Mouse (Mus musculus) stomach, postnatal 0 days (tissue): ENCODE data around the gene E2f6. TPM values are rescaled to one million over a fixed set of nuclear protein-coding genes. Genes with fewer than 3 reads are reported as not detected.

Experiments
- ATAC-seq: fragments of 200-750 bp; cut with Nextera tagmentation; 2 replicates; pipeline ENCODE4 v1.8.0; 2017; ENCODE audit not compliant: low FRiP score, low TSS enrichment
- DNase-seq: peaks from one replicate; pipeline ENCODE4 v3.0.0-alpha.2; 2016; ENCODE audit warnings: low spot score
- H3K27ac ChIP-seq: fragments of 300-500 bp; sonication (generic); replicated peaks from 2 replicates; pipeline ENCODE4 v1.5.1; 2014; ENCODE audit warnings: mild to moderate bottlenecking, control low read depth
- H3K27me3 ChIP-seq: fragments of 300-500 bp; sonication (generic); 2 replicates; pipeline ENCODE4 v1.6.1; 2014; ENCODE audit warnings: low read length; ENCODE audit not compliant: control insufficient read depth, insufficient read depth
- H3K36me3 ChIP-seq: fragments of 300-500 bp; sonication (generic); 2 replicates; pipeline ENCODE4 v1.6.1; 2014; ENCODE audit warnings: low read length, mixed read lengths; ENCODE audit not compliant: control insufficient read depth, insufficient read depth
- H3K4me1 ChIP-seq: fragments of 300-500 bp; sonication (generic); replicated peaks from 2 replicates; pipeline ENCODE4 v1.6.1; 2014; ENCODE audit warnings: antibody characterized with exemption; ENCODE audit not compliant: control insufficient read depth, insufficient read depth
- H3K4me2 ChIP-seq: fragments of 300-500 bp; sonication (generic); replicated peaks from 2 replicates; pipeline ENCODE4 v1.6.1; 2014; ENCODE audit warnings: low read depth, mild to moderate bottlenecking, control low read depth, moderate library complexity
- H3K4me3 ChIP-seq: fragments of 300-500 bp; sonication (generic); 2 replicates; pipeline ENCODE4 v1.5.1; 2014; ENCODE audit warnings: low read depth, low read length, control low read depth
- H3K9ac ChIP-seq: fragments of 300-500 bp; sonication (generic); 2 replicates; pipeline ENCODE4 v1.6.1; 2014; ENCODE audit warnings: mild to moderate bottlenecking, low read length, control low read depth, mixed read lengths
- H3K9me3 ChIP-seq: fragments of 300-500 bp; sonication (generic); 2 replicates; pipeline ENCODE4 v1.6.1; 2016; ENCODE audit warnings: low read length; ENCODE audit not compliant: control insufficient read depth
- CTCF ChIP-seq: IDR thresholded peaks from 2 replicates; pipeline ENCODE4 v1.5.1; 2016; ENCODE audit warnings: antibody characterized with exemption, low read depth, mild to moderate bottlenecking, moderate library complexity
- EP300 ChIP-seq: optimal IDR thresholded peaks from 2 replicates; pipeline ENCODE3; 2016; ENCODE audit warnings: antibody characterized with exemption
- WGBS: fragments of 180-500 bp; shearing (Covaris S2); extraction: QIAGEN DNeasy Blood & Tissue Kit; methylation state at CpG from one replicate; pipeline ENCODE4 v1.1.7; 2014; 5-methylcytosine and 5-hydroxymethylcytosine counted together
- polyA plus RNA-seq: library from polyadenylated mRNA; unstranded; fragments of >200 nt; fragmentation: Nextera tagmentation; extraction: Ambion mirVana; gene quantifications from 2 replicates; pipeline ENCODE4 v1.2.1, GENCODE M21; 2015

The E2f6 gene
- polyA plus RNA-seq, 1 experiment from 2014 or later = 12.7 TPM

DNA sequence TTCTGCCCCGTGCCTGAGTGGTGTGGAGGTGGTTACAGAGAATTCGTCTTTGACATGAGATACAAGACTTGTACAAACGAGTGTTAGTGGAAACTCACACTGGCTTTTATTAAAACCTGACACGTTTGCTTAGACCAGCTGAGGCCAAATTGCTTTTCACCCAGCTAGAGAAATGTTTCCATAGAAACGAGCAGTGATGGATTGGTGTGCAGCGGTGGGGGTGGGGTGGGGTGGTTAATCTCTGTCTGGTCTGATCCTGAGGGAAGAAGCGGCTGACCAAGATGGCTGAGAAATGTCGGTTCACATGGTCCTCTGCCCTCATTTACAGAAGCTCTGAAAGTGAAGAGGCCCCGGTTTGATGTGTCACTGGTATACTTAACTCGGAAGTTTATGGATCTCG lies 7.8 kb downstream of the E2f6 start:
- Histone ChIP-seq H3K4me2 (no peak overlapping the region), H3K27ac (no peak overlapping the region), H3K4me1 (no peaks in the 10 kb centered on the region), H3K4me3 (no peak overlapping the region), H3K36me3 (peaks cover 24% of the 10 kb centered on the region; the same call in 1 of the 2 replicates), H3K27me3 (no peaks in the 10 kb centered on the region), H3K9me3 (no peaks in the 10 kb centered on the region), H3K9ac (no peak overlapping the region)
- no peak for DNase-seq
- no peak for TF ChIP-seq EP300
- ATAC-seq = no peak
- 36% methylated on average over 11 of the region's 11 CpGs for WGBS

DNA sequence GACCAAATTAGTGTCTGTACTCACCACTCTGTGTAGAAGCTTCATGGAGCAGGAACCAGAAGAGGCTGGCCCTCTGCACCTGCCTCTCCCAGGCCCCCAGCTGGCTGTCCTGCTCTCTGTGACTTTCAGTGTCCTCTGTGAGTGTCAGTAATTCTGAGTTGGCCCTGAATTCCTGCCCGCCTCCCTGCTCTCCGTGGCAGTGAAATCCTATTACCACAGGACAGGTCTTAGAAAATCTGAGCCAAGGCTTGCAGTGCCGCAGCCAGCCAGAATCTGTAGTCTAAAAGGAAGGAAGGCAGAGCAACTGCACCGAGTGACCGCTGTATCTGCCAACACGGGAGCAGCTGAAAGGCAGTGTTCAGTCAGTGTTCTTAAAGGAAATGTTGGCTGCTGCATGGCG lies 10.0 kb downstream of the E2f6 start:
- 85% methylated on average over 7 of the region's 7 CpGs for WGBS
- DNase-seq (no peak), ATAC-seq (no peak)
- peaks cover 24% of the 10 kb centered on the region; the same call in 1 of the 2 replicates for H3K36me3 ChIP-seq
- H3K9me3 ChIP-seq = no peaks in the 10 kb centered on the region
- no peak overlapping the region for H3K9ac ChIP-seq
- H3K4me3 ChIP-seq = no peak overlapping the region
- no peak overlapping the region for H3K27ac ChIP-seq
- H3K4me2 ChIP-seq = no peak overlapping the region
- no peaks in the 10 kb centered on the region for H3K27me3 ChIP-seq
- H3K4me1 ChIP-seq = no peaks in the 10 kb centered on the region
- no peak for TF ChIP-seq EP300
- TF ChIP-seq CTCF = no peak

DNA sequence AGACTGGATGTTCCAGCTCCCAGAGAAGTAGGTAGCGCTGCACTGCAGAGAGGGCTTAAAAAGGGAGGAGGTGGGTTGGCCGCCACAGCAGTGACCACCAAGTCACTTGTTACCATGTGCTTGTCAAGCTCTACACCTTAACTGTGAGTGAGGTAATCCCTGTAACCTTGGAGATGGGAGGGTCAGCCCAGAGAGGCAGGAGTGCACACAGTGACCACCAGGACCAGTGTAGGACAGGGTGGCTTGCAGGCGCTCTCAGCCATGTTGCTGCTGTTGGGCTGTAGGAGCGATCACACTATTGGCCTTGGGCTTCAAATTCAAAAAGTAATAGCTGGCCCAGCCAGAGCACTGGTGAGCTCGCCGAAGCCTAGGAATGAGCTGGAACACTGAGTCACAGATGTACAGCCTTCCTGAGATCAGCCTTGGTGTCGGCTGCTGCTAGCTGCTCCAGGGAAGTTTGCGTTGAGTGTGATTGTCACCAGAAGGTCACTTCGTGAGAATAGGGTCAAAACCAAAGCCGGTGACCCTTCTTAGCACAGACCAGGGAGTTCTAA lies 11.5 kb downstream of the E2f6 start:
- ATAC-seq (no peak), DNase-seq (no peak)
- Histone ChIP-seq H3K9me3 (no peaks in the 10 kb centered on the region), H3K4me1 (no peaks in the 10 kb centered on the region), H3K9ac (no peak overlapping the region), H3K4me3 (no peak overlapping the region), H3K27ac (no peak overlapping the region), H3K27me3 (no peaks in the 10 kb centered on the region), H3K4me2 (no peak overlapping the region), H3K36me3 (peaks cover 19% of the 10 kb centered on the region; the same call in 1 of the 2 replicates)
- TF ChIP-seq CTCF (no peak), EP300 (no peak)
- WGBS = 95% methylated on average over 10 of the region's 10 CpGs

DNA sequence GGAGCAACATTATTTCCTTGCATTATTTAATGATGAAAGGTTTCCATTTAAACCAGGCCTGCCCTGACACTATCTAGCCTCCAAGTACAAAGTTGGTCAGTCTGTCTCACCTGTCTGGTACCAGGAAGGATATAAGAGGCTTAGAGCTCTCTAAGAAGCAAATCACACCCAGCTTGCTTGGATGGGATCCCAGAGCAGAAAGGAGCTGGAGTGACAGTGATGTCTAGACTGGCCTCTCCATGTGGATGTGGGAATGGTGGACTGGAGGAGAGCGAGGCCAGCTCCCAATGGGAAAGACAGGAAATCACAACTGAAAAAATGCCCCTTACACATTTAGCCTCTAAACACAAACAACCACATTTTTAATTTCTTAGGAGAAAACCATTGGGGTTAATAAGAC lies 12.9 kb downstream of the E2f6 start:
- Histone ChIP-seq H3K4me2 (no peak overlapping the region), H3K4me1 (no peaks in the 10 kb centered on the region), H3K27me3 (no peaks in the 10 kb centered on the region), H3K9me3 (no peaks in the 10 kb centered on the region), H3K9ac (no peak overlapping the region), H3K4me3 (no peak overlapping the region), H3K27ac (no peak overlapping the region), H3K36me3 (peaks cover 19% of the 10 kb centered on the region; the same call in 1 of the 2 replicates)
- ATAC-seq = no peak
- DNase-seq = no peak
- TF ChIP-seq CTCF (no peak), EP300 (no peak)
- 88% methylated on average over 1 of the region's 1 CpGs for WGBS

DNA sequence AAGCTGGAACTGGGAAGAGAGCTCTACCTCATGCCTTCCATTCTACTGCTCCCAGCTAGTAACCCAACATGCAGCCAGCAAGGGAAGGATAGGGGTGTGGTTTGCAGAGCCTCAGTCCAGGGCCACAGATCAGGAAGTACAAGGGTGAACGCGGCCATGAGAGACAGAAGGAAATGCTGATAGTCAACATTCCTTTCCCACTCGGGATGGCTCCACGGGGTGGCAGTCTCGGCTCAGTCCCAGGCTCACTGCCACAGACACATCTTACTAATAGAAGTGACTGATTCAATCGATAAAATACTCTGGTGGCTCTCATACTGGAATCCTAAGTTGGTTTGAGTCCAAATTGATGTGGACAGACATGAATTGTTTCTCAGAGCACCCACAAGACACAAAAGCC lies 17.7 kb downstream of the E2f6 start:
- no peak overlapping the region for H3K4me2 ChIP-seq
- H3K4me3 ChIP-seq = no peak overlapping the region
- DNase-seq (peak; percentile 75), ATAC-seq (peak; percentile 89)
- 46% methylated on average over 6 of the region's 6 CpGs for WGBS
- H3K9me3 ChIP-seq = no peaks in the 10 kb centered on the region
- no peak overlapping the region for H3K27ac ChIP-seq
- H3K4me1 ChIP-seq = no peaks in the 10 kb centered on the region
- no peaks in the 10 kb centered on the region; the same call in 1 of the 2 replicates for H3K36me3 ChIP-seq
- no peaks in the 10 kb centered on the region for H3K27me3 ChIP-seq
- H3K9ac ChIP-seq = no peak overlapping the region
- peak; percentile 80 for TF ChIP-seq CTCF
- no peak for TF ChIP-seq EP300

DNA sequence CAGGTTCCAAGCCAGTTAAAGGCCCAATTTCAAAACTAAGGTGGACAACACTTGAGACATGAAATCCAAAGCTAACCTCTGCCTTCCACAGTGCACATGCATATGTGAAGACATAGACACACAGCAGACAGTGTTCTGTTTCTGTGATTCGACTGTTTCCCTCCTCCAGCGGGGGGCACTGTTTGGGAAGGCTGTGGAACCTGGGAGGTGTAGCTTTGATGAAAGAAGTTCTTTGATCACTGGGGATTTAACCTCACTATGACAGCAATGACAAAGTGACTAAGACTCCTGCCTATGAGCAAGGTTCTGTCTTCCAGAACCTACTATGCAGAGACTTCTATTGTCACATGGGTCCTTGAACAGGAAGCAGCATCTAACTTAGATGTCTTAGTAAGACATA lies 19.0 kb downstream of the E2f6 start:
- Histone ChIP-seq H3K27me3 (no peaks in the 10 kb centered on the region), H3K4me1 (no peaks in the 10 kb centered on the region), H3K4me3 (no peak overlapping the region), H3K27ac (no peak overlapping the region), H3K9ac (no peak overlapping the region), H3K36me3 (no peaks in the 10 kb centered on the region; the same call in 1 of the 2 replicates), H3K4me2 (no peak overlapping the region), H3K9me3 (no peaks in the 10 kb centered on the region)
- no peak for ATAC-seq
- peak; percentile 32 for DNase-seq
- no peak for TF ChIP-seq EP300
- peak; percentile 64 for TF ChIP-seq CTCF
- 90% methylated on average over 2 of the region's 2 CpGs for WGBS
